Mouse (Mus musculus) lung, embryonic 16.5 days (tissue): ENCODE data around the gene Neurl4. TPM values are rescaled to one million over a fixed set of nuclear protein-coding genes. Genes with fewer than 3 reads are reported as not detected.

Experiments
- ATAC-seq: fragments of 200-750 bp; cut with Nextera tagmentation; 2 replicates; pipeline ENCODE4 v1.8.0; 2017; ENCODE audit warnings: low read depth, mild to moderate bottlenecking, moderate library complexity
- H3K27ac ChIP-seq: fragments of 300-500 bp; sonication (generic); 2 replicates; pipeline ENCODE4 v1.5.1; 2014; ENCODE audit warnings: mild to moderate bottlenecking, control low read depth, low read length
- H3K27me3 ChIP-seq: fragments of 300-500 bp; sonication (generic); 2 replicates; pipeline ENCODE4 v1.6.1; 2014; ENCODE audit warnings: low read depth, low read length, mixed read lengths; ENCODE audit not compliant: control insufficient read depth, insufficient read depth
- H3K36me3 ChIP-seq: fragments of 300-500 bp; sonication (generic); 2 replicates; pipeline ENCODE4 v1.6.1; 2014; ENCODE audit warnings: low read length; ENCODE audit not compliant: control insufficient read depth, insufficient read depth
- H3K4me1 ChIP-seq: fragments of 300-500 bp; sonication (generic); replicated peaks from 2 replicates; pipeline ENCODE4 v1.6.1; 2014; ENCODE audit warnings: low read length, mixed read lengths; ENCODE audit not compliant: control insufficient read depth, insufficient read depth
- H3K4me2 ChIP-seq: fragments of 300-500 bp; sonication (generic); 2 replicates; pipeline ENCODE4 v1.6.1; 2014; ENCODE audit warnings: low read depth, low read length, control low read depth
- H3K4me3 ChIP-seq: fragments of 300-500 bp; sonication (generic); 2 replicates; pipeline ENCODE4 v1.5.1; 2014; ENCODE audit warnings: mild to moderate bottlenecking, low read length, control low read depth
- H3K9ac ChIP-seq: fragments of 300-500 bp; sonication (generic); 2 replicates; pipeline ENCODE4 v1.6.1; 2014; ENCODE audit warnings: low read length, control low read depth
- H3K9me3 ChIP-seq: fragments of 300-500 bp; sonication (generic); 2 replicates; pipeline ENCODE4 v1.6.1; 2016; ENCODE audit warnings: low read length; ENCODE audit not compliant: control insufficient read depth
- WGBS: fragments of 180-500 bp; shearing (Covaris S2); extraction: QIAGEN DNeasy Blood & Tissue Kit; methylation state at CpG from one replicate; pipeline ENCODE4 v1.1.7; 2014; 5-methylcytosine and 5-hydroxymethylcytosine counted together
- polyA plus RNA-seq: library from polyadenylated mRNA; unstranded; fragments of >200 nt; fragmentation: Nextera tagmentation; extraction: Ambion mirVana; gene quantifications from 2 replicates; pipeline ENCODE4 v1.2.1, GENCODE M21; 2015

Neurl4 gene
- polyA plus RNA-seq, 1 experiment from 2014 or later = 5.7 TPM

DNA sequence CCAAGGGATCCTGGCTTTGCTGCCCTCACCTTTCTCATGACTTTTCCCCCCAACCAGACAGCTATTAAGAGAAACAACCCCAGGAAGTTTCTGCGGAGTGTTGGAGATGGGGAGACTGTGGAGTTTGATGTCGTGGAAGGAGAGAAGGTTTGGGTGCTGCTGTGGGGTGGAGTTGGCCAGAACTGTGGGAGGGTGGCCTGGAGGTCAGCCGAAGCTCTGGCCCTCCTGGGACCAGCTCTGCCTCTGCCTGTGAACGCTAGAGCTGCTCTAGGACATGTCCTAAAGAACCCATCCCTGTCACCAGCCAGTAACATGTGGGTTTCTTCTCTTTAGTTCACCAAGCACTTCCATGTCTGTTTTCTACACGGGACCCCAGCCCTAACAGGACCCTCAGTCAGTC is 38.3 kb downstream of the Neurl4 start:
- Histone ChIP-seq H3K27me3 (peaks cover 19% of the 10 kb centered on the region), H3K4me3 (no peak overlapping the region), H3K9ac (no peak overlapping the region), H3K27ac (no peak overlapping the region), H3K4me2 (no peak overlapping the region), H3K36me3 (no peaks in the 10 kb centered on the region), H3K4me1 (peaks cover 20% of the 10 kb centered on the region), H3K9me3 (no peaks in the 10 kb centered on the region)
- no peak for ATAC-seq
- WGBS = 61% methylated on average over 5 of the region's 5 CpGs

GRCm38 (mm10) chr11:69939731-69940130 is 38.9 kb downstream of the Neurl4 start:
- Histone ChIP-seq H3K9me3 (no peaks in the 10 kb centered on the region), H3K4me1 (peaks cover 14% of the 10 kb centered on the region), H3K4me2 (no peak overlapping the region), H3K27ac (no peak overlapping the region), H3K36me3 (0 out of 2 replicates have a peak, but pooled peaks cover 2% of the 10 kb centered on the region), H3K4me3 (no peak overlapping the region), H3K9ac (no peak overlapping the region), H3K27me3 (peaks cover 16% of the 10 kb centered on the region)
- ATAC-seq = no peak
- WGBS = 93% methylated on average over 17 of the region's 17 CpGs

DNA sequence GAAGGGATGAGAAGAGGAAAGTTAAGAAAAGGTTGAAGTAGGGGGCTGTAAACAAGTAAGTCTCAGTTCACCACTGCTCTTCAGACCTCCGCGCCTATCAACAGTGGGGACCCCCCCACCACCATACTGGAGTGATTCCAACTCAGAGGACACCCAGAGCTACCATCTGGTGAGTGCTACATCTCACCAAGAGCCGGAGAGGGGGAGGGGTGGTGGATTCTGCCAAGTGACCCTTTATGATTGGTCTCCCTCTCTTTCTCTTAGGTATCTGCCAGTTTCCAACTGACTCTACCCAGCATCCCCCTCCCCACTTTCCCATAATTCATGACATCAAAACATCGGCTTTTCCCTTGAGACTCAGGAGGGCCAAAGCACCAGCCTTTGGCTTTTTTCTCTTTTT is 40.1 kb downstream of the Neurl4 start:
- Histone ChIP-seq H3K4me3 (no peak overlapping the region), H3K27me3 (peaks cover 12% of the 10 kb centered on the region), H3K4me1 (peaks cover 13% of the 10 kb centered on the region), H3K27ac (no peak overlapping the region), H3K4me2 (no peak overlapping the region), H3K9ac (no peak overlapping the region), H3K36me3 (0 out of 2 replicates have a peak, but pooled peaks cover 2% of the 10 kb centered on the region), H3K9me3 (no peaks in the 10 kb centered on the region)
- WGBS = 74% methylated on average over 4 of the region's 4 CpGs
- no peak for ATAC-seq

- H3K9ac ChIP-seq = no peak overlapping the region
- 68% methylated on average over 13 of the region's 13 CpGs for WGBS
- no peaks in the 10 kb centered on the region for H3K27me3 ChIP-seq
- no peaks in the 10 kb centered on the region for H3K9me3 ChIP-seq
- no peak overlapping the region for H3K27ac ChIP-seq
- H3K4me2 ChIP-seq = no peak overlapping the region
- H3K4me3 ChIP-seq = no peak overlapping the region
- ATAC-seq = no peak
- 0 out of 2 replicates have a peak, but pooled peaks cover 2% of the 10 kb centered on the region for H3K36me3 ChIP-seq
- peaks cover 19% of the 10 kb centered on the region for H3K4me1 ChIP-seq
These were observed 44.3 kb downstream of the Neurl4 start for GRCm38 (mm10) chr11:69945216-69945615.

- Histone ChIP-seq H3K27me3 (no peaks in the 10 kb centered on the region), H3K27ac (no peak overlapping the region), H3K36me3 (0 out of 2 replicates have a peak, but pooled peaks cover 2% of the 10 kb centered on the region), H3K4me1 (peaks cover 19% of the 10 kb centered on the region), H3K4me2 (peak overlapping the region; percentile 80; the same call in 1 of the 2 replicates), H3K9ac (no peak overlapping the region), H3K4me3 (no peak overlapping the region), H3K9me3 (no peaks in the 10 kb centered on the region)
- WGBS = 84% methylated on average over 18 of the region's 18 CpGs
- ATAC-seq = no peak
These were observed 45.4 kb downstream of the Neurl4 start for GRCm38 (mm10) chr11:69945997-69946891.

GRCm38 (mm10) chr11:69947337-69948065 is 46.6 kb downstream of the Neurl4 start:
- no peaks in the 10 kb centered on the region for H3K9me3 ChIP-seq
- H3K9ac ChIP-seq = peak overlapping the region; percentile 66
- peaks cover 19% of the 10 kb centered on the region for H3K4me1 ChIP-seq
- H3K4me2 ChIP-seq = peak overlapping the region; percentile 80
- peak; percentile 59 for ATAC-seq
- H3K27me3 ChIP-seq = no peaks in the 10 kb centered on the region
- under 1% methylated on average over 29 of the region's 29 CpGs for WGBS
- peak overlapping the region; percentile 87 for H3K27ac ChIP-seq
- H3K4me3 ChIP-seq = peak overlapping the region; percentile 61
- 0 out of 2 replicates have a peak, but pooled peaks cover 2% of the 10 kb centered on the region for H3K36me3 ChIP-seq

DNA sequence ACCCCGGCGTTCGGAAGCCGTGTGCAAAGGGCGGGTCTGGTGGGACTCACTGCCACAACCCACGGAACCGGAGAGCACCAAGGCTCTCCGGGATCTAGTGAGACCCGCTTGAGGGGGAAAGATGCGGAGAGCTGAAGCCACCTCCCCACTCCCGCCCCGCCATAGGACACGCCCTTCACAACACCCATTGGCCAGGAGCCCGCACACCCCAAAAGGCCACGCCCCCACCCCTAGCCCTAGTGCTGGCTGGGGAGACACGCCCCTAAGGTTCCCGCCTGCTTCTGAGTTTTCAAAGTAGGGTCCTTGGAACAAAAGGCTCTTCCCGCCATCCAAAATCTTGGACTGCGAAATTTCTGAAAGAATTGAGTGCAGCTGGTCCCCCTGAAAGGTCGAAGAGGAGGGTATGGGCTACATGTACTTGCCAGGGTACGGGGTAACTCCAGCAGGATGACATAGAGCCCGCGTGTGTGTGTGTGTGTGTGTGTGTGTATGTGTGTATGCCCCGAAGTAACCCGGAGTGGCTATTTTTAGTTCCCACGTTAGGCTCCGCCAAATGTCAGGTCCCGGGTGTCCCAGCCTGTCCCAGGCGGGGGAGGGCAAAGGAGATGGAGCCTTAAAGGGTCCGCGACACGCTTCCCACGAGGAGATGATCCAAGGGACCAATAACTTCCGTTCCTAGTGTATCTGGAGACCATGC is 47.3 kb downstream of the Neurl4 start, which contains the start of gene Slc2a4:
Gene Slc2a4 (minus strand): TSS at position 123 of the 697 bp plus-strand sequence.
- no peaks in the 10 kb centered on the region for H3K27me3 ChIP-seq
- ATAC-seq = peak; percentile 96
- H3K9me3 ChIP-seq = no peaks in the 10 kb centered on the region
- peak within 1 kb of the TSS; percentile 61 for H3K4me3 ChIP-seq
- peak within 1 kb of the TSS; percentile 87 for H3K27ac ChIP-seq
- H3K9ac ChIP-seq = peak within 1 kb of the TSS; percentile 66
- H3K36me3 ChIP-seq = 0 out of 2 replicates have a peak, but pooled peaks cover 2% of the 10 kb centered on the region
- peak within 1 kb of the TSS; percentile 80 for H3K4me2 ChIP-seq
- under 1% methylated on average over 34 of the region's 34 CpGs for WGBS
- peaks cover 19% of the 10 kb centered on the region for H3K4me1 ChIP-seq

DNA sequence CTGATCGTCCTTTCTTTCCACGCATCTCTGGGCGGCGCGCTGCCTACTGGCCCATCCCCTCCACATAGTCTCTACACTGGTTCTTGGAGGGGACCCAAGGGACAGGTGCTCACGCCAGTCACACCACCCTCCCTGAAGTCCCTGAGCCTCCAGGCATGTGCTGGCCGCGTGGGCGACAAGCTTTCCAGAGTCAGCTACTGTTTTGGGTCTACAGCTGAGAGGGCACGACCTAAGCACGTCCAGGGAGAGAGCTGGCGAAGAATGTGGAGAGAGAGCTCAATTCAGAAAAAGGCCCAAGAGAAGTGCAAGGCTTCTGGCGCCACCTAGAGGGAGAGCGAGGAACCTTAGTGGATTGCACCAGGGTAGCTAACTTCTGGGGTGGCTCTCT is 47.9 kb downstream of the Neurl4 start:
- no peaks in the 10 kb centered on the region for H3K27me3 ChIP-seq
- no peaks in the 10 kb centered on the region for H3K9me3 ChIP-seq
- WGBS = under 1% methylated on average over 14 of the region's 14 CpGs
- H3K36me3 ChIP-seq = 0 out of 2 replicates have a peak, but pooled peaks cover 2% of the 10 kb centered on the region
- ATAC-seq = peak; percentile 63
- peaks cover 19% of the 10 kb centered on the region for H3K4me1 ChIP-seq
- H3K27ac ChIP-seq = peak overlapping the region; percentile 83
- peak overlapping the region; percentile 61 for H3K4me3 ChIP-seq
- H3K4me2 ChIP-seq = peak overlapping the region; percentile 80
- peak overlapping the region; percentile 66 for H3K9ac ChIP-seq
